ENCODE assay signal across 8 mouse cellular contexts in the genomic region with DNA sequence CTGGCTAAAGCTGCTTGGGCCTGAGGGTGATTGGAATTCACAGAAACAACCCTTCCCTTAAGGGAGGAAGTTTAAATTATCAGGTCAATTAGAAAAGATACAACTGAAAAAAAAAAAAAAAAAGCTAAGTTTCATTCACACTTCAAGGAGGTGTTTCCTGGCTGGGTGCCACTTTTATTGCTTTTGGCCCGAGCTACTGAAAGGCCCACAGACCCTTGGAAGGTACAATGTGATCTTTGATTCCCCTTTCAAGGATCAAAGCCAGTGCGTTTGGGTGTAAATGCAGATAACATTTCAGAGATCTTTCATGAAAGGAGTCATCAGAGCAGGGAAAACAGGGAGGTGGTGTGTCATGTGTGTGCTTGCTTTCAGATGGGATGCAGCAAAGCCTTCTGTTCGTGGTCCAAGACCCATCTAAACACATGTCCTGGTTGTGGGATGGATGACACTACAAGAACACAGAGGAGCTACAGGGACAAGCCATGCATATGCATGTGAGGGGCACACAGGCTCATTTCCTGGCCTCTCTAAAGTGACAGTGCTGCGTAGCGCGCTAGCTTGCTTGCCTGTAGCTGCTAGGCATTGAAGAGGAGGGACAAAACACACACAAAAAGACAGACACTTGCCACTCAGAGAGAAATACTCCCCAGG. TPM values are rescaled to one million over a fixed set of nuclear protein-coding genes. Genes with fewer than 3 reads are reported as not detected.
DNase-seq lines count a peak whose midpoint lies in the region; ATAC-seq and TF ChIP-seq lines count a peak whose summit lies in the region.

No protein-coding gene starts in this region.

- peaks cover 5% of the 10 kb centered on the region; the same call in 1 of the 2 replicates for H3K4me1 ChIP-seq in lung, embryonic 14.5 days (ENCODE audit: insufficient read depth)
- H3K4me1 ChIP-seq in brown adipose tissue, adult 24 weeks (ENCODE audit: control insufficient read depth, insufficient read depth, insufficient read length, low read length): peaks cover 4% of the 10 kb centered on the region; the same call in 1 of the 2 replicates
- H3K4me1 ChIP-seq in forebrain, embryonic 12.5 days: peaks cover 18% of the 10 kb centered on the region
- H3K4me1 ChIP-seq in kidney, adult 2 months (ENCODE audit: control insufficient read depth, insufficient read depth, low read length): peaks cover 6% of the 10 kb centered on the region; the same call in 1 of the 2 replicates

- H3K27me3 ChIP-seq in lung, embryonic 14.5 days (ENCODE audit: insufficient read depth, low read length): no peaks in the 10 kb centered on the region
- no peaks in the 10 kb centered on the region for H3K27me3 ChIP-seq in forebrain, embryonic 12.5 days
- H3K27me3 ChIP-seq in kidney, adult 2 months (replicated peaks; ENCODE audit: control insufficient read depth, insufficient read depth, low read length): no peaks in the 10 kb centered on the region

- H3K9ac ChIP-seq in lung, embryonic 14.5 days: peak overlapping the region; percentile 78
- H3K9ac ChIP-seq in forebrain, embryonic 12.5 days: peak overlapping the region; percentile 74

- TF ChIP-seq CTCF in lung, embryonic 14.5 days (IDR thresholded peaks at IDR 0.05; ENCODE audit: low read depth): no peak
- TF ChIP-seq CTCF in kidney, adult 2 months (conservative IDR thresholded peaks at IDR 0.05; ENCODE audit: insufficient read depth, insufficient read length, low read depth, low read length): no peak

- peak overlapping the region; percentile 74 for H3K4me3 ChIP-seq in lung, embryonic 14.5 days (ENCODE audit: low read depth, low read length)
- peak overlapping the region; percentile 88 for H3K4me3 ChIP-seq in brown adipose tissue, adult 24 weeks (ENCODE audit: insufficient read depth, low read depth, low read length)
- peak overlapping the region; percentile 67 for H3K4me3 ChIP-seq in forebrain, embryonic 12.5 days (replicated peaks)
- peak overlapping the region; percentile 82 for H3K4me3 ChIP-seq in kidney, adult 2 months (ENCODE audit: insufficient read depth, low read depth, low read length)

- H3K4me2 ChIP-seq in lung, embryonic 14.5 days: peak overlapping the region; percentile 77
- H3K4me2 ChIP-seq in forebrain, embryonic 12.5 days: peak overlapping the region; percentile 88

- peak; percentile 65 for ATAC-seq in lung, embryonic 14.5 days (ENCODE audit: insufficient read depth)
- no peak; the same call in 1 of the 2 replicates for ATAC-seq in forebrain, embryonic 12.5 days (ENCODE audit: low FRiP score)

- WGBS in lung, embryonic 14.5 days: 9% methylated on average over 6 of the region's 6 CpGs
- 5% methylated on average over 6 of the region's 6 CpGs for WGBS in forebrain, embryonic 12.5 days
- 5% methylated on average over 6 of the region's 6 CpGs for WGBS in kidney, adult 2 months

- H3K27ac ChIP-seq in lung, embryonic 14.5 days (ENCODE audit: low read depth): peak overlapping the region; percentile 89
- peak overlapping the region; percentile 49 for H3K27ac ChIP-seq in brown adipose tissue, adult 24 weeks (replicated peaks; ENCODE audit: low read depth, low read length)
- peak overlapping the region; percentile 93 for H3K27ac ChIP-seq in forebrain, embryonic 12.5 days
- H3K27ac ChIP-seq in kidney, adult 2 months (ENCODE audit: insufficient read depth, low read depth, low read length): peak overlapping the region; percentile 61

- peak; percentile 70 for DNase-seq in lung, embryonic 14.5 days
- DNase-seq in lung, postnatal 4 days: no peak
- peak; percentile 55 for DNase-seq in kidney, adult 2 months
- DNase-seq in lung, postnatal 36 days: peak; percentile 33
- DNase-seq in testis, postnatal 14 days (ENCODE audit: low spot score): peak; percentile 59
- DNase-seq in urinary bladder, postnatal 14 days (ENCODE audit: low spot score): no peak

- H3K9me3 ChIP-seq in lung, embryonic 14.5 days (ENCODE audit: low read depth, low read length): no peaks in the 10 kb centered on the region
- no peaks in the 10 kb centered on the region for H3K9me3 ChIP-seq in forebrain, embryonic 12.5 days

- TF ChIP-seq POLR2A in kidney, adult 2 months (IDR thresholded peaks at IDR 0.05; ENCODE audit: low read depth, low read length): no peak

- H3K36me3 ChIP-seq in lung, embryonic 14.5 days (ENCODE audit: insufficient read depth): peaks cover 23% of the 10 kb centered on the region
- H3K36me3 ChIP-seq in forebrain, embryonic 12.5 days (replicated peaks): peaks cover 19% of the 10 kb centered on the region
- no peaks in the 10 kb centered on the region for H3K36me3 ChIP-seq in kidney, adult 2 months (ENCODE audit: control insufficient read depth, insufficient read depth, low read length)

RNA-seq across cellular contexts. Expression of gene Gnb1l, which starts 0.5 kb away (rescaled TPM):
- polyA plus RNA-seq in lung, embryonic 14.5 days (2014; fragmentation: Nextera tagmentation; extraction: Ambion mirVana): 16.2 and 17.6 TPM in 2 replicates
- polyA plus RNA-seq in brown adipose tissue, adult 24 weeks (2012; ENCODE audit: insufficient read depth, insufficient read length, missing spikeins): 4.3 and 6.1 TPM in 2 replicates
- polyA plus RNA-seq in forebrain, embryonic 12.5 days (2016; fragmentation: Nextera tagmentation; extraction: Ambion mirVana): 11.9 and 14.7 TPM in 2 replicates
- polyA plus RNA-seq in kidney, adult 2 months (2012; rRNA removed): 10.7 and 15.8 TPM in 2 replicates

RNA-seq across cellular contexts. Expression of gene Rtl10, which starts 0.7 kb away (rescaled TPM):
- polyA plus RNA-seq in lung, embryonic 14.5 days (2014; fragmentation: Nextera tagmentation; extraction: Ambion mirVana): 4.2 and 4.8 TPM in 2 replicates
- not detected in 2 replicates for polyA plus RNA-seq in brown adipose tissue, adult 24 weeks (2012; ENCODE audit: insufficient read depth, insufficient read length, missing spikeins)
- 1.9 and 3.3 TPM in 2 replicates for polyA plus RNA-seq in forebrain, embryonic 12.5 days (2016; fragmentation: Nextera tagmentation; extraction: Ambion mirVana)
- 5.0 and 6.9 TPM in 2 replicates for polyA plus RNA-seq in kidney, adult 2 months (2012; rRNA removed)

Comparison
In these comparisons a context has a peak if more than half of its experiments do, and no peak if none do; other contexts are left out.
1. DNase-seq: peak in lung, embryonic 14.5 days (single experiment), kidney, adult 2 months (single experiment), lung, postnatal 36 days (single experiment) and testis, postnatal 14 days (single experiment); none in lung, postnatal 4 days (0 of 2) and urinary bladder, postnatal 14 days (single experiment).
2. Peak in every context shown above with its lines, with median percentiles within 50 percentile points of each other: H3K27ac ChIP-seq and H3K4me3 ChIP-seq.